Mouse (Mus musculus): ENCODE measurements around the gene Siglec1.
"Not testable (repeated sequence)": the region's sequence is repeated elsewhere in the genome, so short reads cannot be mapped to it uniquely, and the experiment has no call there.

Gene Siglec1

DNA sequence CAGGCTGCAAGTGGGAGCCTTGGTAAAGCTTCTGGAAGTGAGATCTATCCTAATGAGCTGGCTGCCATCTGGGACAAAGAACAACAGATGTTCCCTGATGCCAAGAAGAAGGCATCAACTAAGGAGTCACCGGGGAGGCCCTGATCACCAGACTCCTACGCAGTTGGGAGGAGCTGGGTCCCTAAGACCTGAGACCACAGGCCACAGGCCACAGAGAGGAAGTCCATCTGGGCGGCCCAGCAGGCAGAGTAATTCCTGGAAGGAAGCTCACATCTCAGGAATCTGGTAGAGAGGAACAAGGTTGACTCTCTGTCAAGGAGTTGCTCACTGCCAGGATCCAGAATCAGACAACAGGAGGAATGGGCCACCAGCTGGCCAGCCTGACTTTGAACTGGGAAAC is 37.6 kb upstream of the Siglec1 start:
- H3K36me3 ChIP-seq (ENCODE audit: control insufficient read depth, insufficient read depth, low read length, poor library complexity, severe bottlenecking): no peaks in the 10 kb centered on the region

GRCm38 (mm10) chr2:131118968-131119574 is 32.5 kb upstream of the Siglec1 start:
- H3K27me3 ChIP-seq (ENCODE audit: control insufficient read depth, insufficient read depth, low read length, poor library complexity, severe bottlenecking): no peaks in the 10 kb centered on the region
- no peak for DNase-seq (ENCODE audit: low read depth, low spot score)

More for the DNA sequence above, 37.6 kb upstream of the Siglec1 start:
- H3K27me3 ChIP-seq (ENCODE audit: control insufficient read depth, insufficient read depth, low read length, poor library complexity, severe bottlenecking): no peaks in the 10 kb centered on the region
- no peak for DNase-seq (ENCODE audit: low read depth, low spot score)

GRCm38 (mm10) chr2:131105989-131106388 is 19.4 kb upstream of the Siglec1 start:
- Histone ChIP-seq H3K36me3 (ENCODE audit: control insufficient read depth, insufficient read depth, low read length, poor library complexity, severe bottlenecking) (no peaks in the 10 kb centered on the region), H3K27me3 (ENCODE audit: control insufficient read depth, insufficient read depth, low read length, poor library complexity, severe bottlenecking) (no peaks in the 10 kb centered on the region)
- DNase-seq (ENCODE audit: low read depth, low spot score): no peak

More at GRCm38 (mm10) chr2:131118968-131119574, 32.5 kb upstream of the Siglec1 start:
- no peaks in the 10 kb centered on the region for H3K36me3 ChIP-seq (ENCODE audit: control insufficient read depth, insufficient read depth, low read length, poor library complexity, severe bottlenecking)

- not testable (repeated sequence) for H3K36me3 ChIP-seq (ENCODE audit: control insufficient read depth, insufficient read depth, low read length, poor library complexity, severe bottlenecking); DNase-seq (ENCODE audit: low read depth, low spot score); H3K27me3 ChIP-seq (ENCODE audit: control insufficient read depth, insufficient read depth, low read length, poor library complexity, severe bottlenecking)
These were observed 18.5 kb upstream of the Siglec1 start for GRCm38 (mm10) chr2:131105061-131105460.

- Histone ChIP-seq H3K27me3 (ENCODE audit: control insufficient read depth, insufficient read depth, low read length, poor library complexity, severe bottlenecking) (no peaks in the 10 kb centered on the region), H3K36me3 (ENCODE audit: control insufficient read depth, insufficient read depth, low read length, poor library complexity, severe bottlenecking) (no peaks in the 10 kb centered on the region)
- DNase-seq (ENCODE audit: low read depth, low spot score): no peak
These were observed 17.5 kb upstream of the Siglec1 start for GRCm38 (mm10) chr2:131104021-131104420.

- no peak for DNase-seq (ENCODE audit: low read depth, low spot score)
- no peaks in the 10 kb centered on the region for H3K36me3 ChIP-seq (ENCODE audit: control insufficient read depth, insufficient read depth, low read length, poor library complexity, severe bottlenecking)
- no peaks in the 10 kb centered on the region for H3K27me3 ChIP-seq (ENCODE audit: control insufficient read depth, insufficient read depth, low read length, poor library complexity, severe bottlenecking)
These were observed 15.0 kb upstream of the Siglec1 start for GRCm38 (mm10) chr2:131101530-131101929.

DNA sequence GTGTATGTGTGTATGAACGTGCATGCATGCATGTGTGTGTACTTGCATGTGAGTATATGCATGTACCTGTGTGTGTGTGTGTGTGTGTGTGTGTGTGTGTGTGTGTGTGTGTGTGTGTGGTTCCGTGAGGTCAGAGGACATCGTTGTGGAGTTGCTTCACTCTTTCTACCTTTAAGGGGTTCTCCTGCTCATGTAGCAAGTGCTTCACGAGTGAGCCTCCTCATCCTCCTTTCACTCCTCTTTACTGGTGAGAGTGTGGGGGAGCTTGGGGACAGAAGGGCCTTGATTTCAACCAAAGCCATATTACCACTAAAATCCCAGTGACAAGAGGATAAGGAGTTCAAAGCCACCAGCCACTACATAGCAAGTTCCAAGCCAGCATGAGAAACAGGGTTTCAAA is 10.5 kb upstream of the Siglec1 start:
- Histone ChIP-seq H3K36me3 (ENCODE audit: control insufficient read depth, insufficient read depth, low read length, poor library complexity, severe bottlenecking) (no peaks in the 10 kb centered on the region), H3K27me3 (ENCODE audit: control insufficient read depth, insufficient read depth, low read length, poor library complexity, severe bottlenecking) (no peaks in the 10 kb centered on the region)
- DNase-seq (ENCODE audit: low read depth, low spot score): no peak

- DNase-seq (ENCODE audit: low read depth, low spot score): no peak
- Histone ChIP-seq H3K36me3 (ENCODE audit: control insufficient read depth, insufficient read depth, low read length, poor library complexity, severe bottlenecking) (no peaks in the 10 kb centered on the region), H3K27me3 (ENCODE audit: control insufficient read depth, insufficient read depth, low read length, poor library complexity, severe bottlenecking) (no peaks in the 10 kb centered on the region)
These were observed 9.7 kb upstream of the Siglec1 start for GRCm38 (mm10) chr2:131096101-131096795.

- Histone ChIP-seq H3K36me3 (ENCODE audit: control insufficient read depth, insufficient read depth, low read length, poor library complexity, severe bottlenecking) (no peaks in the 10 kb centered on the region), H3K27me3 (ENCODE audit: control insufficient read depth, insufficient read depth, low read length, poor library complexity, severe bottlenecking) (no peaks in the 10 kb centered on the region)
- DNase-seq (ENCODE audit: low read depth, low spot score): peak; percentile 84
These were observed 8.3 kb upstream of the Siglec1 start for GRCm38 (mm10) chr2:131094823-131095222.

DNA sequence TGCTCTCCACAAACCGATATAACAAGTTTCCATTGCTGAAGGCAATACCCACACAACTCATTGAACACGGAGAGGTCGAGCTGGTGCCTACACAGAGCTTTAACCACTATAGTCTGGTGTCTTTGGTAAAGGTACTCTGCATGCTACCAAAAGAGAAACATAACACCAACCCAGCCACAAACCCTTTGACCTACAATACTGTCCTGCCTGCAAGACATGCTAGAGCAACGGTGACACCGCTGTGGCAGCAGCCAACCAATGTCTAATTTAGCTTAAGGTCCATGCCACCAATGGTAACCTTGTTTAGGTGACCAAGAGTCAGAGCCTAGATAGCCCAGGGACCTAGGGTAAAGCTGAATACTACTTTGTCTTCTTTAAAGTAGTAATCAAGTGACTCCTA is 7.0 kb upstream of the Siglec1 start:
- no peak for DNase-seq (ENCODE audit: low read depth, low spot score)
- no peaks in the 10 kb centered on the region for H3K36me3 ChIP-seq (ENCODE audit: control insufficient read depth, insufficient read depth, low read length, poor library complexity, severe bottlenecking)
- H3K27me3 ChIP-seq (ENCODE audit: control insufficient read depth, insufficient read depth, low read length, poor library complexity, severe bottlenecking): no peaks in the 10 kb centered on the region

- no peak for DNase-seq (ENCODE audit: low read depth, low spot score)
- no peaks in the 10 kb centered on the region for H3K36me3 ChIP-seq (ENCODE audit: control insufficient read depth, insufficient read depth, low read length, poor library complexity, severe bottlenecking)
- H3K27me3 ChIP-seq (ENCODE audit: control insufficient read depth, insufficient read depth, low read length, poor library complexity, severe bottlenecking): no peaks in the 10 kb centered on the region
These were observed 4.3 kb upstream of the Siglec1 start for GRCm38 (mm10) chr2:131090852-131091251.

- no peak for DNase-seq (ENCODE audit: low read depth, low spot score)
- Histone ChIP-seq H3K36me3 (ENCODE audit: control insufficient read depth, insufficient read depth, low read length, poor library complexity, severe bottlenecking) (no peaks in the 10 kb centered on the region), H3K27me3 (ENCODE audit: control insufficient read depth, insufficient read depth, low read length, poor library complexity, severe bottlenecking) (no peaks in the 10 kb centered on the region)
These were observed 3.1 kb upstream of the Siglec1 start for GRCm38 (mm10) chr2:131089634-131090033.

DNA sequence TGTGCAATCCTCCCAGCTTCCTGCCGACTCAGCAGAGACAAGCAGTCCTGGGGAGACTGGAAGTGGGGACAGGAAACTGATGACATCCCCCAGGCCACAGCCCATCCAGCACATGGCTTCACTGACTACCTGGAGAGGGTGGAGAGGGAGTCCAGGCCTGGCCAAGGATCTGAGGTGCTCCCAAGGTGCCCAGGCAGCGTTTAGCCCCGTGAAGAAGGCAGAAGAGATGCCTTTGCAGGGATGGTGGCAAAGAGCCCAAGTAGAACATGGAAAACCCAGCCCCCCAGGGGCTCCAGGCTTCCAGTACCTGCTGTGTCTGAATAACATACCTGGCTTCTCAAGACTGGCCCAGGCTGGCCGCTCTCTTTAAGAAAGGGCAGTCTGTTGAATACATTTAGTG is 2.0 kb upstream of the Siglec1 start:
- H3K36me3 ChIP-seq (ENCODE audit: control insufficient read depth, insufficient read depth, low read length, poor library complexity, severe bottlenecking): no peaks in the 10 kb centered on the region
- no peak for DNase-seq (ENCODE audit: low read depth, low spot score)
- no peaks in the 10 kb centered on the region for H3K27me3 ChIP-seq (ENCODE audit: control insufficient read depth, insufficient read depth, low read length, poor library complexity, severe bottlenecking)

GRCm38 (mm10) chr2:131084206-131084605 is 2.4 kb downstream of the Siglec1 start:
- Histone ChIP-seq H3K27me3 (ENCODE audit: control insufficient read depth, insufficient read depth, low read length, poor library complexity, severe bottlenecking) (no peaks in the 10 kb centered on the region), H3K36me3 (ENCODE audit: control insufficient read depth, insufficient read depth, low read length, poor library complexity, severe bottlenecking) (no peaks in the 10 kb centered on the region)
- no peak for DNase-seq (ENCODE audit: low read depth, low spot score)

GRCm38 (mm10) chr2:131080507-131080906 is 6.1 kb downstream of the Siglec1 start:
- H3K27me3 ChIP-seq (ENCODE audit: control insufficient read depth, insufficient read depth, low read length, poor library complexity, severe bottlenecking): no peaks in the 10 kb centered on the region
- no peaks in the 10 kb centered on the region for H3K36me3 ChIP-seq (ENCODE audit: control insufficient read depth, insufficient read depth, low read length, poor library complexity, severe bottlenecking)
- DNase-seq (ENCODE audit: low read depth, low spot score): no peak

DNA sequence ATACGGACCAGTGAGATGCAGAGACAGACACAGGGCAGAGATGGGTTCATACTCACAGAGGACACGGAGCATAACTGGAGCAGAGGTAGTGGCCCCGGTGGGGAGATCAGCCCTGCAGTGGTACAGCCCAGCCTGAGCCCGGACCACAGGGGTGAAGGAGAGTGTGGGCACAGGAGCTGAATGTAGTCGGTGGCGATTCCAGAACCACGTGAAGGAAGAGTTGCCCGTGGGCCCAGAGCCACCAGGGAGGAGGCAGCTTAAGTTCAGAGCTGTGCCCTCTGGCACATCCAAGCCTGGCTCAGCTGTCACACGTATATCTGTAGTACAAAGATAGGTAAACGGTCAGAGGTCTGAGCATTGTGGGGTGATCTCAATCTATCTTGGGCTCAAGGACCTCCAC is 14.0 kb downstream of the Siglec1 start:
- DNase-seq (ENCODE audit: low read depth, low spot score): no peak
- Histone ChIP-seq H3K36me3 (ENCODE audit: control insufficient read depth, insufficient read depth, low read length, poor library complexity, severe bottlenecking) (no peaks in the 10 kb centered on the region), H3K27me3 (ENCODE audit: control insufficient read depth, insufficient read depth, low read length, poor library complexity, severe bottlenecking) (no peaks in the 10 kb centered on the region)

All from splenic B cell, adult 2 months (primary cell).